Mouse (Mus musculus) G1E (cell line): Measurements from ENCODE around the gene Syt16.

ENCODE experiments used
- CTCF ChIP-seq: IDR thresholded peaks from 2 replicates; pipeline ENCODE4 v1.5.1; 2012; ENCODE audit warnings: low read depth, low read length, inconsistent platforms, mixed read lengths
- GATA1 ChIP-seq: IDR thresholded peaks from 2 replicates; pipeline ENCODE4 v1.6.1; 2012; ENCODE audit warnings: borderline replicate concordance, low read length, inconsistent platforms, mixed read lengths
- TAL1 ChIP-seq: conservative IDR thresholded peaks from 2 replicates; pipeline ENCODE4 v1.6.1; 2012; ENCODE audit warnings: low read depth, low read length, inconsistent platforms, mixed read lengths

DNA sequence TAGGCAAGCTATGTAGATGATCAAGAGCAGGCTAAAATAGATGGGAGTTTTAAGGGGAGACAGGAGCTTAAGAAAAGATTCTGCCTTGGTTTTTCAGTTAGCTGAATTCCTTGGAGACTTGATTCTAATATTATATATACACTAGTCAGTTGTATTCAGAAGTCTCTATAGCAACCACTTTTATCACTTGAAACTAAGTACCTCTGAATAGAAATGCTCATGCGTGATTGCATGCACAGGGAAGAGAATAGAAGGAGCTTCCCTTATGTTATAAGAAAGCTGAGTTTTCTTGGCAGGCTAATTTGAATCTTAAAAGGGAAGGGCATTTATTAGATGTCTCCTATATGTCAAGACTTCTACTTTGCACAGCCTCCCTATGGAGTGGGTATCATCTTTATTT is 235.4 kb downstream of the Syt16 start:
- TF ChIP-seq CTCF (no peak), GATA1 (no peak), TAL1 (no peak)
